Mouse (Mus musculus) kidney, postnatal 36 days (tissue): ENCODE results near the gene Ube2q1.

Experiments used
- DNase-seq, 2 experiments: peaks; one replicate each; pipeline ENCODE4 v3.0.0; 2021 to 2022; ENCODE audit warnings: mixed read lengths in 2 of 2

Ube2q1 gene

DNA sequence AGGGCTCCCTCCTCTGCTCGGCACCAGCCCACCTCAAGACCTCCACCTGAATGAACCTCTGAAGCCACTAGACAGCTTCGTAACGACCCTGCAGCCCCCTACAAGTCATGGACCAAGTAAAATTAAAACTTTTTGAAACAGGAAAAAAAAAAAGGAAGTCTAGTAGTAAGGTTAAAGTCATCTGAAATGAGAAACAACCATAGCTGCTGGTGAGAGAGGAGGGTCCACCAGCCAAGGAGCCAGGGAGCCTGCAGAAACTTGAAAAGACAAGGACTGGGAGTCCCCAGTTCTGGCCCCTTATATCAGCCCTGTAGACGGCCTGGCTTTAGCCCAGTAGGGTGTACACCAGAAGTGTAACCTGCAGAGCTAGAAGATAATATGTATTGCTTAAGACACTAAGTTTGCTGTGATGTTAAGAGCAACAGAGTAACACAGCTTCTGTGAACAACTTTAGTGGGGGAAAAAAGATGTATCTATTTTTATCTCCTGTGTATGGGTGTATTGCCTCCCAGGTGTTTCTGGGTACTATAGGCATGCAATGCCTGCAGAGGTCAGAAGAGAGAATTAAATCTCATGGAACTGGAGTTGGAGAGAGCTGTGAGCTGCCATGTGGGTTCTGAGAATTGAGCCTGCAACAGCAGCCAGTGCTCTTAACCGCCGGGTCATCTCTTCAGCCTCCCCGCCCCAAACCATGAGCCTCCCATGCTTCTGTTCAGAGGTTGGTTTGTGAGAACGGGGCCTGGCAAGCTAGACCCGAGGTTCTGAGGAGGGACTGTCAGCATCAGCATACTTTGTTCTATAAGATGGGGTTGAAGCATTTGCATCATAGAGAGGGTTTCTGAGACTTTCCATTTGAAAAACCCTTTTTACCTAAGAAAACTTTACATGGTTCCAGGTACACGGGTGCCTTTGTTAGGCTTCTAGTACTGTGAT is 48.4 kb downstream of the Ube2q1 start:
- no peak for DNase-seq

DNA sequence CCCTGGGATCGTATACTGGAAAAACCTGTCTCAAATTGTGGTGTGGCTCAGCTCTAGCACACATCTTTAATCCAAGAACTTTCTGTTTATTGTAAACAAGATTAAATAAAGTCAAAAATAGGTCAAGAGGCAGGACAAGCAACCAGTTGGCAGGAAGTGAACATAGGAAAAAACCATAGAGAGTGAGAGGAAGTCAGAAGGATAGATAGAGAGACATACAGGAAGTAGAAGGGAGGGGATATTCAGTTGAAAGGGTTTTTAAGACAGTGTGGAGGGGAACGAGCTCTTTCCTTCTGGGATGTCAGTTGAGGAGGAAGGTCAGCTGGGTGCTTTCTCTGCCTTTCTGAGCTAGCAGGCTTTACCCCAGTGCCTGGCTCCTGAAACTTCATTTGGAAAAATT is 50.2 kb downstream of the Ube2q1 start:
- no peak for DNase-seq

DNA sequence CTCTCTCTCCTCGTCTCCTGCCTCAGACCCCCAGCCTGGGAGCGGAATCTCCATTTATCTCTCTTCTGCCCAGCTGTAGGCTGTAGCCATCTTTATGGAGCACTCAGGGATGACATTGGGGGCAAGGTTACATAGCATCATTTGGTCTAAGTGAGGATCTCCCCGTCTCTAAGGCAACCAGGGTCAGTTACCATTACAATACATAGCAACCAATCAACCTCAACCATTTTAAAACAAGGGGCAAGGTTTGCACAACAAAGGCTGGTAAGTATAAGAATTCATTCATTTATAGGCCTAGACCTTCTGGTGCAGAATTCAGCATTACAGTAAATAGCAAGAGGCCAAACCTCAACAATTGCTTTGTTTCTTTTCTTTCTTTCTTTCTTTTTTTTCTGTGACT is 52.9 kb downstream of the Ube2q1 start:
- no peak for DNase-seq

DNA sequence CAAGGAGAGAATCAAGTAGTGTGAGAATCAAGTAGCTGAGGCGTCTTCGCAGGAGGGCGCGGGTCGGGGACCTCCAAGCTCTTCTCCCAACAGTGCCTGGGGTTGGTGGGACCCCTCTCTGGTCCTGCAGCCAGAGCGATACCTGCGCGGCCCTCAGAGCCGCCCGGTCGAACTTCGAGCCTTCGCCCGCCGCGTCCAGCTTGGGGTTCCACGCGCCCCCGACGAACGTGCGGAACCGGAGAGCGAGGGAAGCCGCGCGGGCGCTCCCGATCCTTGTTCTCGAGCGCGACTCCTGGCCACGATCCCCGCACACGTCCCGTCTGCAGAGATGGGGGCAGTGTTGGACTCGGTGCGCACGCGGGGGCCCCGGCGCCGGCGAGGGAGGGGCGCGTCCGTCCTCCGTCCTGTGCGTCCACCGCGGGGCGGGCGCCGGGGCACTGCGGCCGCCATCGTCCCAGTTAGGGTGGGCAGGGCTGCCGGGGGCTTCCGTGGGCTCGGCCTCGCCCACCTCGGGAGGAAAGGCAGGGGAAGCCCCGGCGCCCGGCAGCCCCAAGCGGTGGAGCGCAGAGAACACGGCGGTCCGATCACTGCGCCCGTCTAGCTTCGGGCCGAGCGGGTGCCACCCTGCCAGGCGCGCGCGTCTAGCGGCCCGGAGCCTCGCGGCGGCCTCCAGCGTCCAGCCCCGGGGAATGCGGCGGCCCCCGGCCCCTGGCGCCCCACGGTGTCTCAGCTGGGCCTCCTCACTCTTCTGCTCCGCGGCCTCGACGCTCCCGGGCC is 57.6 kb downstream of the Ube2q1 start, which contains the start of gene She:
She (plus strand) TSS at position 556 of the 777 bp plus-strand sequence.
- peak; percentile 45 to 78 for DNase-seq
